In the genomic region with DNA sequence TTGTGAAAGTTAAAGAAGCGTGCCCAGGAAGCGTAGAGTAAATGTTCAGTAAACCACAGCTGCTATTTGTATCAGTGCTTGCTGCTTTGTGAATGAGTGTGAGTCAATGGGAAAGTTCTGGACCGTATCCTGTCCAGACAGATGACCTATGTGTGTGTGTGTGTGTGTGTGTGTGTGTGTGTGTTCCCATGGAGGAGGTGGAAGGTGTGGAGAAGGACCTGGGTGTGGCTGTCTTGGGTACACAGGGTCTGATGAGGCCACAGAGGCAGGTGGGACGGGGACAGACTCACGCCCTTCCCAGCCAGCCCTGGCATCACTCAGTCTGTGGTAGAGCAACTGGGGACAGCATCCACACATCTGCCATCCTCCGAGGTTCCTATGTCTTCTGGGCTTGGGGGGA, we compare ENCODE assay signal across 18 mouse cellular contexts. TPM values are rescaled to one million over a fixed set of nuclear protein-coding genes. Genes with fewer than 3 reads are reported as not detected.
DNase-seq lines count a peak whose midpoint lies in the region; ATAC-seq and TF ChIP-seq lines count a peak whose summit lies in the region.
"Had no signal": no experiment of that assay in that cellular context is flagged by ENCODE, and none has a peak within 500 bp of the region (broad histone marks: within the 10 kb centered on the region; RNA-seq: fewer than 3 reads in every experiment).

No protein-coding gene starts in this region.

- H3K9me3 ChIP-seq in hindbrain, embryonic 12.5 days (replicated peaks): no peaks in the 10 kb centered on the region
- H3K9me3 ChIP-seq in hindbrain, postnatal 0 days (ENCODE audit: low read length): no peaks in the 10 kb centered on the region
- H3K9me3 ChIP-seq in limb, embryonic 15.5 days: no peaks in the 10 kb centered on the region
- H3K9me3 ChIP-seq: midbrain, embryonic 12.5 days had no signal

- no peak for ATAC-seq in hindbrain, embryonic 12.5 days (ENCODE audit: low FRiP score)
- no peak for ATAC-seq in hindbrain, postnatal 0 days
- ATAC-seq in limb, embryonic 15.5 days (ENCODE audit: insufficient number of reproducible peaks, low FRiP score, low TSS enrichment, low read depth): no peak
- ATAC-seq in erythroblast, adult 5-6 weeks (replicated peaks; ENCODE audit: low FRiP score, poor library complexity, severe bottlenecking): no peak
- ATAC-seq: inflammation-experienced regulatory T-cells, adult 6 months had no signal

- no peak overlapping the region for H3K4me3 ChIP-seq in hindbrain, embryonic 12.5 days
- H3K4me3 ChIP-seq in hindbrain, postnatal 0 days (ENCODE audit: low read length): no peak overlapping the region
- peak overlapping the region; percentile 80 for H3K4me3 ChIP-seq in brown adipose tissue, adult 24 weeks (ENCODE audit: insufficient read depth, low read depth, low read length)
- H3K4me3 ChIP-seq in limb, embryonic 15.5 days: peak overlapping the region; percentile 83
- H3K4me3 ChIP-seq: midbrain, embryonic 12.5 days; myocyte had no signal

- DNase-seq in hindbrain, postnatal 0 days (ENCODE audit: low spot score): no peak
- peak; percentile 40 for DNase-seq in 3T3-L1 (ENCODE audit: low read depth, low spot score)
- DNase-seq in ovary, postnatal 14 days (ENCODE audit: low spot score): no peak
- DNase-seq: cerebellum, adult 11-12 months; heart, postnatal 4 days; kidney, postnatal 25 days; right cerebral cortex, postnatal 4 days had no signal

- H3K9ac ChIP-seq in hindbrain, embryonic 12.5 days: no peak overlapping the region
- H3K9ac ChIP-seq in hindbrain, postnatal 0 days (replicated peaks; ENCODE audit: low read length): no peak overlapping the region
- no peak overlapping the region for H3K9ac ChIP-seq in limb, embryonic 15.5 days
- H3K9ac ChIP-seq: midbrain, embryonic 12.5 days had no signal

- no peak overlapping the region for H3K27ac ChIP-seq in hindbrain, embryonic 12.5 days
- H3K27ac ChIP-seq in hindbrain, postnatal 0 days: no peak overlapping the region
- peak overlapping the region; percentile 40 for H3K27ac ChIP-seq in brown adipose tissue, adult 24 weeks (replicated peaks; ENCODE audit: low read depth, low read length)
- peak overlapping the region; percentile 91 for H3K27ac ChIP-seq in limb, embryonic 15.5 days
- H3K27ac ChIP-seq: midbrain, embryonic 12.5 days had no signal

- H3K36me3 ChIP-seq in hindbrain, embryonic 12.5 days: no peaks in the 10 kb centered on the region
- H3K36me3 ChIP-seq in hindbrain, postnatal 0 days (ENCODE audit: insufficient read depth, low read length): no peaks in the 10 kb centered on the region
- peaks cover 28% of the 10 kb centered on the region for H3K36me3 ChIP-seq in limb, embryonic 15.5 days
- H3K36me3 ChIP-seq: midbrain, embryonic 12.5 days had no signal

- H3K4me1 ChIP-seq in hindbrain, embryonic 12.5 days: peaks cover 26% of the 10 kb centered on the region
- H3K4me1 ChIP-seq in hindbrain, postnatal 0 days (ENCODE audit: insufficient read depth, low read length): peaks cover 7% of the 10 kb centered on the region; the same call in 1 of the 2 replicates
- peaks cover 8% of the 10 kb centered on the region for H3K4me1 ChIP-seq in brown adipose tissue, adult 24 weeks (ENCODE audit: control insufficient read depth, insufficient read depth, insufficient read length, low read length)
- peaks cover 79% of the 10 kb centered on the region for H3K4me1 ChIP-seq in limb, embryonic 15.5 days

- 86% methylated on average over 6 of the region's 6 CpGs for WGBS in hindbrain, embryonic 12.5 days
- WGBS in hindbrain, postnatal 0 days: 87% methylated on average over 6 of the region's 6 CpGs
- 69% methylated on average over 6 of the region's 6 CpGs for WGBS in limb, embryonic 15.5 days

- peak overlapping the region; percentile 99; the same call in 1 of the 2 replicates for H3K4me2 ChIP-seq in hindbrain, embryonic 12.5 days (replicated peaks)
- no peak overlapping the region for H3K4me2 ChIP-seq in hindbrain, postnatal 0 days (ENCODE audit: low read depth, low read length)
- peak overlapping the region; percentile 96 for H3K4me2 ChIP-seq in limb, embryonic 15.5 days
- H3K4me2 ChIP-seq: midbrain, embryonic 12.5 days had no signal

- H3K27me3 ChIP-seq in hindbrain, embryonic 12.5 days: peaks cover 43% of the 10 kb centered on the region
- H3K27me3 ChIP-seq in hindbrain, postnatal 0 days (ENCODE audit: insufficient read depth, low read length): peaks cover 20% of the 10 kb centered on the region
- peaks cover 13% of the 10 kb centered on the region for H3K27me3 ChIP-seq in limb, embryonic 15.5 days

- TF ChIP-seq CTCF in hindbrain, postnatal 0 days (IDR thresholded peaks at IDR 0.05; ENCODE audit: low read depth): no peak

RNA-seq across cellular contexts. Expression of gene Col27a1, which starts 3.7 kb away (rescaled TPM):
- polyA plus RNA-seq in hindbrain, embryonic 12.5 days (2016; fragmentation: Nextera tagmentation; extraction: Ambion mirVana): 10.5 and 11.5 TPM in 2 replicates
- total RNA-seq in hindbrain, postnatal 0 days (2014; rRNA removed): 5.8 and 9.5 TPM in 2 replicates
- 1.4 and 1.9 TPM in 2 replicates for polyA plus RNA-seq in hindbrain, postnatal 0 days (2015; fragmentation: Nextera tagmentation; extraction: Ambion mirVana)
- 11.7 and 14.9 TPM in 2 replicates for polyA plus RNA-seq in brown adipose tissue, adult 24 weeks (2012; ENCODE audit: insufficient read depth, insufficient read length, missing spikeins)
- 25.5 and 32.6 TPM in 2 replicates for polyA plus RNA-seq in limb, embryonic 15.5 days (2015; fragmentation: Nextera tagmentation; extraction: Ambion mirVana)
- total RNA-seq in erythroblast, adult 5-6 weeks (2015; ENCODE audit: low replicate concordance): 0.96 TPM in 1 of 2 replicates, not detected in the other
- not detected in 2 replicates for total RNA-seq in erythroblast, adult 5-6 weeks (2017; ENCODE audit: low replicate concordance)

RNA-seq across cellular contexts. Expression of gene Kif12, which starts 45.6 kb away (rescaled TPM):
- polyA plus RNA-seq in hindbrain, embryonic 12.5 days (2016; fragmentation: Nextera tagmentation; extraction: Ambion mirVana): 0.27 TPM in 1 of 2 replicates, not detected in the other
- total RNA-seq in hindbrain, postnatal 0 days (2014; rRNA removed): 0.18 and 0.47 TPM in 2 replicates
- 0.10 and 0.39 TPM in 2 replicates for polyA plus RNA-seq in hindbrain, postnatal 0 days (2015; fragmentation: Nextera tagmentation; extraction: Ambion mirVana)
- polyA plus RNA-seq in brown adipose tissue, adult 24 weeks (2012; ENCODE audit: insufficient read depth, insufficient read length, missing spikeins): not detected in 2 replicates
- polyA plus RNA-seq in limb, embryonic 15.5 days (2015; fragmentation: Nextera tagmentation; extraction: Ambion mirVana): 0.22 and 0.42 TPM in 2 replicates
- total RNA-seq in erythroblast, adult 5-6 weeks (2015; ENCODE audit: low replicate concordance): not detected in 2 replicates
- not detected in 2 replicates for total RNA-seq in erythroblast, adult 5-6 weeks (2017; ENCODE audit: low replicate concordance)
- total RNA-seq: common myeloid progenitor, adult 5-6 weeks; heart, postnatal 4 days; layer of hippocampus, postnatal 10 days; left cerebral cortex, postnatal 25 days had no signal
- polyA plus RNA-seq: frontal cortex, adult 2 months; inflammation-experienced regulatory T-cells, adult 6 months; midbrain, embryonic 12.5 days; myocyte had no signal

Comparison
In these comparisons a context has a peak if more than half of its experiments do, and no peak if none do; other contexts are left out.
1. H3K27ac ChIP-seq: peak in brown adipose tissue, adult 24 weeks (single experiment) and limb, embryonic 15.5 days (single experiment); none in hindbrain, embryonic 12.5 days (single experiment) and hindbrain, postnatal 0 days (single experiment).
2. H3K4me3 ChIP-seq: peak in brown adipose tissue, adult 24 weeks (single experiment) and limb, embryonic 15.5 days (single experiment); none in hindbrain, embryonic 12.5 days (single experiment) and hindbrain, postnatal 0 days (single experiment).